Comparison of ENCODE assay signal across 14 mouse cellular contexts in the genomic region with DNA sequence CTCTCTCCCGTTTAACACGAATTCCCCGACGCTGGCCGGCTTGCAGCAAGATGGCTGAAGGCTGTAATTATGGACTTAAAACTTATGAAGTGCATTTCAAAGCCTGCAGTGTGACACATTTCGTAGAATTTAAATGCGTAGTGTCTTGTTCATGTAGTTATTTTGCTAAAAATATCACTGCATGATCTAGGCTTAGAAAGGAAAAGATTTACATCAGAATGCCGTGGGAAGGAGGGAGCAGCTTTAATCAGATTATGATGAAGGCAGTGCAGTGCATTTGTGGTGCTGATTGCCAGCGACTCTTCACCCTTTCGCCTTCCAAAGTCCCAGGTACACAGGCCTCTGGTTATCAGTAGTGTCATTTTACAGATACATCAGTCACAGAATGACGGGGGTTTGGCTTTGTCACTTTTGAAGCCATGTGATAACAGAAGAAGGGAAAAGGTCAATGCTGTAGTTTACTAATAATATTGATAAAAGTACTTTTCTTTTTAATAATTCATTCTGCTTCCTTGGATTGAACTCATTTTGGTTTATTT. TPM values are rescaled to one million over a fixed set of nuclear protein-coding genes. Genes with fewer than 3 reads are reported as not detected.
A peak's percentile ranks its signal among the peaks of the same experiment; 100 is the strongest.
DNase-seq lines count a peak whose midpoint lies in the region; ATAC-seq and TF ChIP-seq lines count a peak whose summit lies in the region.
"Had no signal": no experiment of that assay in that cellular context is flagged by ENCODE, and none has a peak within 500 bp of the region (broad histone marks: within the 10 kb centered on the region; RNA-seq: fewer than 3 reads in every experiment).

No protein-coding gene starts in this region.

- TF ChIP-seq POLR2A in ES-Bruce4 (IDR thresholded peaks at IDR 0.05; ENCODE audit: insufficient read depth, low read length): no peak
- no peak for TF ChIP-seq POLR2A in cortical plate, adult 2 months (IDR thresholded peaks at IDR 0.05; ENCODE audit: extremely low read depth, insufficient read depth, low read length)

- TF ChIP-seq EP300 in ES-Bruce4 (IDR thresholded peaks at IDR 0.05; ENCODE audit: insufficient read depth, low read depth, low read length): no peak

- peak overlapping the region; percentile 2 for H3K4me2 ChIP-seq in heart, embryonic 13.5 days
- 0 out of 2 replicates have a peak overlapping the region, but pooled peaks have one; percentile 13 for H3K4me2 ChIP-seq in liver, embryonic 16.5 days (ENCODE audit: low read depth, low read length)
- H3K4me2 ChIP-seq in forebrain, embryonic 13.5 days: no peak overlapping the region
- H3K4me2 ChIP-seq: hindbrain, embryonic 15.5 days; midbrain, embryonic 12.5 days had no signal

- no peaks in the 10 kb centered on the region for H3K9me3 ChIP-seq in heart, embryonic 13.5 days
- H3K9me3 ChIP-seq in ES-Bruce4 (replicated peaks; ENCODE audit: control insufficient read depth, insufficient read depth, low read length, poor library complexity, severe bottlenecking): no peaks in the 10 kb centered on the region
- H3K9me3 ChIP-seq in liver, embryonic 16.5 days (replicated peaks; ENCODE audit: control insufficient read depth, low read length): no peaks in the 10 kb centered on the region
- H3K9me3 ChIP-seq in forebrain, embryonic 13.5 days (replicated peaks): no peaks in the 10 kb centered on the region
- H3K9me3 ChIP-seq: hindbrain, embryonic 15.5 days; midbrain, embryonic 12.5 days had no signal

- H3K36me3 ChIP-seq in heart, embryonic 13.5 days: peaks cover 51% of the 10 kb centered on the region
- H3K36me3 ChIP-seq in ES-Bruce4 (ENCODE audit: control insufficient read depth, insufficient read depth, low read length, poor library complexity, severe bottlenecking): peaks cover 10% of the 10 kb centered on the region
- peaks cover 10% of the 10 kb centered on the region for H3K36me3 ChIP-seq in liver, embryonic 16.5 days (ENCODE audit: control insufficient read depth, insufficient read depth)
- peaks cover 44% of the 10 kb centered on the region for H3K36me3 ChIP-seq in forebrain, embryonic 13.5 days (ENCODE audit: poor library complexity, severe bottlenecking)

- H3K9ac ChIP-seq in heart, embryonic 13.5 days: peak overlapping the region; percentile 42; the same call in 1 of the 2 replicates
- no peak overlapping the region for H3K9ac ChIP-seq in ES-Bruce4 (ENCODE audit: low read depth, poor library complexity, severe bottlenecking)
- H3K9ac ChIP-seq in liver, embryonic 16.5 days (ENCODE audit: low read depth, low read length): no peak overlapping the region
- H3K9ac ChIP-seq in forebrain, embryonic 13.5 days: no peak overlapping the region
- H3K9ac ChIP-seq: hindbrain, embryonic 15.5 days; midbrain, embryonic 12.5 days had no signal

- no peak for ATAC-seq in heart, embryonic 13.5 days (ENCODE audit: extremely low read depth, insufficient number of reproducible peaks, low FRiP score, low TSS enrichment)
- peak; percentile 28; the same call in 1 of the 2 replicates for ATAC-seq in liver, embryonic 16.5 days (ENCODE audit: low read depth)
- no peak for ATAC-seq in forebrain, embryonic 13.5 days

- H3K4me3 ChIP-seq in heart, embryonic 13.5 days: no peak overlapping the region
- no peak overlapping the region for H3K4me3 ChIP-seq in ES-Bruce4 (ENCODE audit: low read depth, low read length)
- no peak overlapping the region for H3K4me3 ChIP-seq in cortical plate, adult 2 months (ENCODE audit: insufficient read depth, low read length)
- no peak overlapping the region for H3K4me3 ChIP-seq in liver, embryonic 16.5 days (ENCODE audit: low read depth, low read length)
- H3K4me3 ChIP-seq in forebrain, embryonic 13.5 days: no peak overlapping the region
- H3K4me3 ChIP-seq: hindbrain, embryonic 15.5 days; midbrain, embryonic 12.5 days had no signal

- intact Hi-C loops in heart, postnatal 36 days (cut with DNase I): no loop called here

- 58% methylated on average over 11 of the region's 11 CpGs for WGBS in heart, embryonic 13.5 days
- WGBS in liver, embryonic 16.5 days (ENCODE audit: insufficient replicate concordance): 53% methylated on average over 11 of the region's 11 CpGs
- 69% methylated on average over 11 of the region's 11 CpGs for WGBS in forebrain, embryonic 13.5 days

- DNase-seq in heart, postnatal 36 days: no peak
- DNase-seq in thymus, adult 18-20 months: no peak
- DNase-seq: cerebellum, postnatal 14 days; layer of hippocampus, adult 9-11 months; right cerebral cortex, adult 18-20 months; spleen, adult 18-20 months had no signal

- H3K4me1 ChIP-seq in heart, embryonic 13.5 days: peaks cover 63% of the 10 kb centered on the region
- H3K4me1 ChIP-seq in ES-Bruce4 (ENCODE audit: control insufficient read depth, insufficient read depth, low read length): peaks cover 9% of the 10 kb centered on the region
- H3K4me1 ChIP-seq in cortical plate, adult 2 months (ENCODE audit: control insufficient read depth, insufficient read depth, low read length): peaks cover 11% of the 10 kb centered on the region
- peaks cover 48% of the 10 kb centered on the region for H3K4me1 ChIP-seq in liver, embryonic 16.5 days (ENCODE audit: control insufficient read depth, low read depth, low read length)
- peaks cover 51% of the 10 kb centered on the region for H3K4me1 ChIP-seq in forebrain, embryonic 13.5 days

- no peaks in the 10 kb centered on the region for H3K27me3 ChIP-seq in heart, embryonic 13.5 days (replicated peaks)
- no peaks in the 10 kb centered on the region for H3K27me3 ChIP-seq in ES-Bruce4 (ENCODE audit: control insufficient read depth, insufficient read depth, low read length, poor library complexity, severe bottlenecking)
- H3K27me3 ChIP-seq in liver, embryonic 16.5 days (ENCODE audit: control insufficient read depth, insufficient read depth, low read depth, low read length): no peaks in the 10 kb centered on the region
- no peaks in the 10 kb centered on the region for H3K27me3 ChIP-seq in forebrain, embryonic 13.5 days
- H3K27me3 ChIP-seq: hindbrain, embryonic 15.5 days; midbrain, embryonic 12.5 days had no signal

- no peak for TF ChIP-seq CTCF in ES-Bruce4 (IDR thresholded peaks at IDR 0.05; ENCODE audit: low read depth, low read length)
- TF ChIP-seq CTCF in cortical plate, adult 2 months (IDR thresholded peaks at IDR 0.05; ENCODE audit: extremely low read depth, insufficient read depth, low read length): no peak

- peak overlapping the region; percentile 77 for H3K27ac ChIP-seq in heart, embryonic 13.5 days (replicated peaks)
- peak overlapping the region; percentile 16 for H3K27ac ChIP-seq in ES-Bruce4 (ENCODE audit: insufficient read depth, low read length)
- H3K27ac ChIP-seq in cortical plate, adult 2 months (ENCODE audit: insufficient read depth, low read length): peak overlapping the region; percentile 35; the same call in 1 of the 2 replicates
- H3K27ac ChIP-seq in liver, embryonic 16.5 days (ENCODE audit: low read length): peak overlapping the region; percentile 61
- H3K27ac ChIP-seq in forebrain, embryonic 13.5 days: no peak overlapping the region
- H3K27ac ChIP-seq: hindbrain, embryonic 15.5 days; macrophage; midbrain, embryonic 12.5 days had no signal

RNA-seq across cellular contexts. Expression of a gene that starts 7.4 kb away (rescaled TPM):
- 9.9 and 10.3 TPM in 2 replicates for polyA plus RNA-seq in heart, embryonic 13.5 days (2015; fragmentation: Nextera tagmentation; extraction: Ambion mirVana)
- 10 to 100 TPM; 11.5 to 11.6 TPM for total RNA-seq in heart, postnatal 36 days (2021)
- polyA plus RNA-seq in ES-Bruce4 (2011; ENCODE audit: insufficient read depth, insufficient read length, low read depth, missing spikeins): 26.1 and 26.7 TPM in 2 replicates
- polyA plus RNA-seq in cortical plate, adult 2 months (2012; rRNA removed): 16.8 and 16.9 TPM in 2 replicates
- polyA plus RNA-seq in liver, embryonic 16.5 days (2015; fragmentation: Nextera tagmentation; extraction: Ambion mirVana): 5.6 and 7.2 TPM in 2 replicates
- polyA plus RNA-seq in forebrain, embryonic 13.5 days (2015; fragmentation: Nextera tagmentation; extraction: Ambion mirVana): 11.6 and 12.7 TPM in 2 replicates

RNA-seq across cellular contexts. Expression of a gene that starts 53.2 kb away (rescaled TPM):
- 35.7 and 38.5 TPM in 2 replicates for polyA plus RNA-seq in heart, embryonic 13.5 days (2015; fragmentation: Nextera tagmentation; extraction: Ambion mirVana)
- 100 to 1,000 TPM; 423 to 468 TPM for total RNA-seq in heart, postnatal 36 days (2021)
- polyA plus RNA-seq in ES-Bruce4 (2011; ENCODE audit: insufficient read depth, insufficient read length, low read depth, missing spikeins): 12.2 and 13.9 TPM in 2 replicates
- 50.0 and 50.5 TPM in 2 replicates for polyA plus RNA-seq in cortical plate, adult 2 months (2012; rRNA removed)
- 9.0 and 12.4 TPM in 2 replicates for polyA plus RNA-seq in liver, embryonic 16.5 days (2015; fragmentation: Nextera tagmentation; extraction: Ambion mirVana)
- polyA plus RNA-seq in forebrain, embryonic 13.5 days (2015; fragmentation: Nextera tagmentation; extraction: Ambion mirVana): 16.5 and 19.2 TPM in 2 replicates
